Mouse (Mus musculus) B cell, adult 67 days (primary cell): ENCODE measurements around the gene Jagn1. TPM values are rescaled to one million over a fixed set of nuclear protein-coding genes. Genes with fewer than 3 reads are reported as not detected.

Source experiments
- total RNA-seq, 2 experiments: library from RNA; stranded (reverse); gene quantifications; 4 replicates each; pipeline ENCODE4 v1.2.4; 2023

Jagn1 gene
- total RNA-seq = 10 to 100 TPM; 18.3 to 23.0 TPM

GRCm38 (mm10) chr6:113442442-113443090 lies at the start of gene Jagn1:
Gene Jagn1 (plus strand): TSS chr6:113442569.

GRCm38 (mm10) chr6:113419199-113419587 lies 23.2 kb upstream of the Jagn1 start, which contains the start of gene Rpusd3:
Gene Rpusd3 (minus strand): TSS chr6:113419340.

GRCm38 (mm10) chr6:113435664-113436205 lies 6.6 kb upstream of the Jagn1 start, which contains the start of gene Cidec:
Gene Cidec (minus strand): TSS chr6:113435760.

GRCm38 (mm10) chr6:113457952-113458534 lies 15.7 kb downstream of the Jagn1 start, which contains the start of gene Il17re:
Gene Il17re (plus strand): TSS chr6:113458484.

GRCm38 (mm10) chr6:113471297-113471936 lies 29.0 kb downstream of the Jagn1 start, which contains the start of gene Il17rc:
Gene Il17rc (plus strand): TSS chr6:113471427.

GRCm38 (mm10) chr6:113483100-113483615 lies 40.8 kb downstream of the Jagn1 start, which contains the start of gene Creld1:
Gene Creld1 (plus strand): TSS chr6:113483297.

Other genes starting within 250 kb of the Jagn1 start
- gene Lhfpl4, start 247.2 kb upstream of the Jagn1 start, total RNA-seq = 1 to 10 TPM; 1.8 to 2.5 TPM
- 10 to 100 TPM; 54.7 to 59.5 TPM for gene Mtmr14, start 204.7 kb upstream of the Jagn1 start, total RNA-seq
- 1 to 10 TPM; 2.4 to 3.3 TPM for gene Cpne9, start 160.3 kb upstream of the Jagn1 start, total RNA-seq
- 10 to 100 TPM; 69.4 to 82.0 TPM for gene Brpf1, start 135.4 kb upstream of the Jagn1 start, total RNA-seq
- 10 to 100 TPM; 12.7 to 18.1 TPM for gene Ogg1, start 115.6 kb upstream of the Jagn1 start, total RNA-seq
- under 1 TPM in 1 of 2 experiments, not detected in 1; 0.92 TPM for gene Camk1, start 98.6 kb upstream of the Jagn1 start, total RNA-seq
- gene Tada3, start 64.7 kb upstream of the Jagn1 start, total RNA-seq = 10 to 100 TPM; 26.7 to 30.5 TPM
- gene Arpc4, start 64.5 kb upstream of the Jagn1 start, total RNA-seq = 100 to 1,000 TPM; 262 to 268 TPM
- 10 to 100 TPM; 44.8 to 59.3 TPM for gene Ttll3, start 53.3 kb upstream of the Jagn1 start, total RNA-seq
- 10 to 100 TPM; 15.3 to 17.0 TPM for gene Rpusd3, start 23.2 kb upstream of the Jagn1 start, total RNA-seq
- not detected for gene Cidec, start 6.8 kb upstream of the Jagn1 start, total RNA-seq
- gene Il17re, start 15.9 kb downstream of the Jagn1 start, total RNA-seq = not detected
- gene Il17rc, start 28.9 kb downstream of the Jagn1 start, total RNA-seq = under 1 TPM in 1 of 2 experiments, not detected in 1; 0.42 TPM
- gene Creld1, start 40.7 kb downstream of the Jagn1 start, total RNA-seq = 10 to 100 TPM; 19.6 to 20.8 TPM
- gene Prrt3, start 59.4 kb downstream of the Jagn1 start, total RNA-seq = under 1 TPM; 0.32 to 0.47 TPM
- 10 to 100 TPM; 76.8 to 77.6 TPM for gene Emc3, start 89.1 kb downstream of the Jagn1 start, total RNA-seq
- 1 to 10 TPM in 1 of 2 experiments, under 1 TPM in 1; 0.80 to 1.7 TPM for gene Fancd2, start 89.1 kb downstream of the Jagn1 start, total RNA-seq
- gene Fancd2os, start 158.1 kb downstream of the Jagn1 start, total RNA-seq = not detected
- 100 to 1,000 TPM; 117 to 135 TPM for gene Brk1, start 162.2 kb downstream of the Jagn1 start, total RNA-seq
- gene Vhl, start 181.4 kb downstream of the Jagn1 start, total RNA-seq = 10 to 100 TPM; 27.2 to 34.6 TPM
- 100 to 1,000 TPM; 172 to 175 TPM for gene Irak2, start 195.9 kb downstream of the Jagn1 start, total RNA-seq